Mouse (Mus musculus): ENCODE measurements around the gene Foxp2.

DNA sequence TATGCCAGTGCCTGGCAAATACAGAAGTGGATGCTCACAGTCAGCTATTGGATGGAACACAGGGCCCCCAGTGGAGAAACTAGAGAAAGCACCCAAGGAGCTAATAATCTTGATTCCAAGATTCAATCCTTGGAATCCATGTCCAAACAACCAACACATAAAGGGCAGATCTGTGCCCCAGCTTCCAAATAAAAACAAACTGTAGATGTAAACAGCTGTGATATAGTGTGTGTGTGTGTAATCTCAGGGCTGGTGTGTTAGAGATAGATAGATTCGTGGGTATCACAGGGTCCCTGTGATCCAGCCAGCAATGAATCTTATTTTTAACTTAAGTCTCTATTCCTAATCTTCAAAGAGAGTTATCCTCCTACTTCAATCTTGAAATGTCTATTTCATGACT lies 107.0 kb downstream of the Foxp2 start:
- no peak for TF ChIP-seq CTCF (IDR thresholded peaks at IDR 0.05; ENCODE audit: low read depth)
- TF ChIP-seq EP300 (IDR thresholded peaks at IDR 0.05; ENCODE audit: low read depth) = no peak

Data from heart, postnatal 0 days (tissue).